Mouse (Mus musculus): ENCODE measurements around the gene Tlcd1. TPM values are rescaled to one million over a fixed set of nuclear protein-coding genes. Genes with fewer than 3 reads are reported as not detected.

Tlcd1 gene
- polyA plus RNA-seq, 1 experiment from 2014 or later: 52.5 TPM

DNA sequence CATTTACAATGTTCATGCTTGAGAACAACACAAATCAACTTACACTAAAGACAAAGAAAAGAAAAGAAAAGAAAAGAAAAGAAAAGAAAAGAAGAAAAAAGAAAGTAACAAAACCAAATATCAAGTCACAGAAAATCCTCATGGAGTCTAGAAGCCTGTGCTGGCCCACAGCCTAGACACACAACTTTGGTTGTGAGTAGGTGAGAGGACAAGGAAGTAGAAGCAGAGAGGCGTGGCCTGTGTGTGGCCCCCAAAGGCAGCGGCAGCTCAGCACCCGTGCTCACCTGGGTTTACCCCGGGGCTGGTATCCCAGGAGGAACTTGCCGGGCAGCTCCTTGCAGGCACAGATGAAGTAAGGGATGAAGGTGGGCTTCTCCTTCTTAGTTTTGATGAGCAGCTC lies 35.0 kb downstream of the Tlcd1 start:
- Histone ChIP-seq H3K9me3 (ENCODE audit: control insufficient read depth, low read length) (no peaks in the 10 kb centered on the region), H3K27ac (ENCODE audit: low read depth, low read length) (no peak overlapping the region), H3K4me1 (replicated peaks; ENCODE audit: control insufficient read depth, insufficient read depth, low read length) (no peaks in the 10 kb centered on the region), H3K36me3 (ENCODE audit: control insufficient read depth, insufficient read depth, low read length) (peaks cover 74% of the 10 kb centered on the region), H3K27me3 (replicated peaks; ENCODE audit: control insufficient read depth, insufficient read depth, low read length) (no peaks in the 10 kb centered on the region), H3K9ac (ENCODE audit: low read depth, low read length) (no peak overlapping the region), H3K4me3 (ENCODE audit: low read depth, low read length) (no peak overlapping the region), H3K4me2 (no peak overlapping the region)
- 89% methylated on average over 5 of the region's 5 CpGs for WGBS
- ATAC-seq (replicated peaks; ENCODE audit: low FRiP score) (no peak), DNase-seq (ENCODE audit: low spot score) (no peak)

DNA sequence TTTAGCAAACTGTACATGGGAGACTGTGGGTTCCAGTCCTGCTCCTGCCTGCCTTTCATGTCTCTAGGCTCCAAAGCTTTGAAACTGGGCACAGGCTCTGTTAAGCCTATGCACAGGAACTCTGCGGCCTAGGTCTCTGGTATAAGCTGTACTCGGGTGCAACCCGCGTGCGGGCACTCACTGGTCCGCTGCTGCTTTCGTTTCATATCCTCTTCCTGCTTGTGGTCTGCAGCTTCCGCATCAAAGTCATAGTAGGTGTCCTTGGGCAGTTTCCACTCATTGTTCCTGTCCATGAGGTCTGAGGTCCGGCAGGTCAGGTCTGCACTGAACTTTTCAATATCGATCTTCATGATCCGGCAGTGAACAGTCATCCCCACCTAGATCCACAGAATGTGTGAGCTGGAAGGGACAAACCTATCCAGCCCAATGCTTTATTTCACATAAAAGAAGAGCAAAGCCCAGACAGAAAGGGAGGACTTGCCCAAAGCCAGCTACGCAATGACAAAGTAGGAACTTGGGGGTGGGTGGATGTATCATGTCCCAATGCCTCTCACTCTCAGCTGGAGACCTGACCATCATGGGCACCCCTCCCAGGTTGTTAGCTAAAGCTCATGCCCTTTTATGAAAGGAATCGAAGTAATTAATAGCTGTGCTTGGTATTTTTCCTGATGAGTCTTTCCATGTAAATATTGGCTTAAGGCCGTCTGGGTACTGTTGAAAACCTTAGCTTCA lies 36.7 kb downstream of the Tlcd1 start:
- ATAC-seq (replicated peaks; ENCODE audit: low FRiP score) (no peak), DNase-seq (ENCODE audit: low spot score) (no peak)
- Histone ChIP-seq H3K36me3 (ENCODE audit: control insufficient read depth, insufficient read depth, low read length) (peaks cover 73% of the 10 kb centered on the region), H3K27me3 (replicated peaks; ENCODE audit: control insufficient read depth, insufficient read depth, low read length) (no peaks in the 10 kb centered on the region), H3K4me2 (no peak overlapping the region), H3K4me1 (replicated peaks; ENCODE audit: control insufficient read depth, insufficient read depth, low read length) (no peaks in the 10 kb centered on the region), H3K4me3 (ENCODE audit: low read depth, low read length) (no peak overlapping the region), H3K9me3 (ENCODE audit: control insufficient read depth, low read length) (no peaks in the 10 kb centered on the region), H3K9ac (ENCODE audit: low read depth, low read length) (no peak overlapping the region), H3K27ac (ENCODE audit: low read depth, low read length) (no peak overlapping the region)
- WGBS: 82% methylated on average over 14 of the region's 14 CpGs

DNA sequence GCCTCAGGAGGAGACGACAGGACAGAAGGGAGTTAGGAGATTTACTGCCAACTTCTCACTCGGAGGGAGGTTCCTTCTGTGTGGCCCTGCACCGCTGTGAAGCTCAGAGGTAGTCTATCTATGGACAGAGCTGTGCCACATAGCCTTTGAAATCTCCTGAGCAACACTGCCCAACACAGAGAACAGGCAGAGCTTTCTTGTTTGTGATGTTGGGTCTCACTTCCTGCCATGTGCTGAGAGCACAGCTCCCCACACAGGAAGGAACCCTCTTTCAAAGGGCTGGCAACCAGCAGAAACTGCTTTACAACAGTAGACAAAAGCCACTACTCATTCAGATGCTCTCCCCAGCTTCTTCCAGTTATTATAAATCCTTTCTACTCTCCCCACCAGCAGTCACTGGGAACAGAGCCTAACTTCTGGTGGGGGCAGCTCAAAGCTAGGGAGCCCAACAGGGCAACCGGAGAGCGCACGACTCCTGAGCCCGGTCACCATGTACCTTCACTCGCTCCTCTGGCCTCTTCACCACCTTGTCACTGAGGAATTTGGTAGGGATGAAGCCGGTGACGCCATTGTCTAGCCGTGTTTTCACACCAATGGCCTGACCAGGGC lies 39.3 kb downstream of the Tlcd1 start:
- WGBS: 93% methylated on average over 11 of the region's 11 CpGs

DNA sequence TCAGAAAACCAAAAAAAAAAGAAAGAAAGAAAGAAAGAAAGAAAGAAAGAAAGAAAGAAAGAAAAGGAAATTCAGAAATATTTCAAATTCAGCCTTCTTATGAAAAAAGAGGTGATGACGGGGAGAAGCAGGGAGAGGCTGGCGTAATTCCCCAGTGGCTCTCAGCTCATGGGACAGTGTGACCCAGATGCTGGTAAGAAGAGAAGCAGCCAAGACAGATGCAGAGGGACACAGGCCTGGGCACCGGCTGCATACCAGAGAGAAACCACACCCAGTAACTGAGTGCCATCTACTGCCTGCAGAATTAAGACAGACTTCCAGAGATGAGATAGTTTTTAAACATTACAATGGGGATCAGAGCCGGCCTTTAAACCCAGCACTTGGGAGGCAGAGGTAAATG lies 47.1 kb downstream of the Tlcd1 start:
- Histone ChIP-seq H3K9me3 (ENCODE audit: control insufficient read depth, low read length) (no peaks in the 10 kb centered on the region), H3K9ac (ENCODE audit: low read depth, low read length) (no peak overlapping the region), H3K4me1 (replicated peaks; ENCODE audit: control insufficient read depth, insufficient read depth, low read length) (no peaks in the 10 kb centered on the region), H3K27me3 (replicated peaks; ENCODE audit: control insufficient read depth, insufficient read depth, low read length) (no peaks in the 10 kb centered on the region), H3K4me3 (ENCODE audit: low read depth, low read length) (no peak overlapping the region), H3K36me3 (ENCODE audit: control insufficient read depth, insufficient read depth, low read length) (peaks cover 73% of the 10 kb centered on the region), H3K4me2 (no peak overlapping the region), H3K27ac (ENCODE audit: low read depth, low read length) (no peak overlapping the region)
- 89% methylated on average over 4 of the region's 4 CpGs for WGBS
- DNase-seq (ENCODE audit: low spot score) (no peak), ATAC-seq (replicated peaks; ENCODE audit: low FRiP score) (no peak)

More for the DNA sequence above, 39.3 kb downstream of the Tlcd1 start:
- peaks cover 70% of the 10 kb centered on the region for H3K36me3 ChIP-seq (ENCODE audit: control insufficient read depth, insufficient read depth, low read length)
- DNase-seq (ENCODE audit: low spot score) (no peak), ATAC-seq (replicated peaks; ENCODE audit: low FRiP score) (no peak)
- no peak overlapping the region for H3K4me2 ChIP-seq
- no peak overlapping the region for H3K4me3 ChIP-seq (ENCODE audit: low read depth, low read length)
- no peak overlapping the region for H3K27ac ChIP-seq (ENCODE audit: low read depth, low read length)
- no peaks in the 10 kb centered on the region for H3K27me3 ChIP-seq (replicated peaks; ENCODE audit: control insufficient read depth, insufficient read depth, low read length)
- H3K9ac ChIP-seq (ENCODE audit: low read depth, low read length): no peak overlapping the region
- no peaks in the 10 kb centered on the region for H3K4me1 ChIP-seq (replicated peaks; ENCODE audit: control insufficient read depth, insufficient read depth, low read length)
- no peaks in the 10 kb centered on the region for H3K9me3 ChIP-seq (ENCODE audit: control insufficient read depth, low read length)

Small RNA genes within 50 kb of the gene (microRNA-seq; reads per million reads assigned to microRNA genes)
- gene Mir7653 (ENCODE audit: borderline number of aligned reads): 2.1 reads per million

Other genes starting within 250 kb of the Tlcd1 start
- 0.36 TPM in 1 of 2 replicates, not detected in the other for gene Sez6, start 245.9 kb upstream of the Tlcd1 start, polyA plus RNA-seq (2014; fragmentation: Nextera tagmentation; extraction: Ambion mirVana)
- 17.0 and 18.6 TPM in 2 replicates for gene Phf12, start 194.0 kb upstream of the Tlcd1 start, polyA plus RNA-seq (2014; fragmentation: Nextera tagmentation; extraction: Ambion mirVana)
- gene Dhrs13, start 144.4 kb upstream of the Tlcd1 start, polyA plus RNA-seq (2014; fragmentation: Nextera tagmentation; extraction: Ambion mirVana): 23.8 and 24.9 TPM in 2 replicates
- 44.8 TPM in 2 replicates for gene Flot2, start 138.8 kb upstream of the Tlcd1 start, polyA plus RNA-seq (2014; fragmentation: Nextera tagmentation; extraction: Ambion mirVana)
- gene Eral1, start 96.3 kb upstream of the Tlcd1 start, polyA plus RNA-seq (2014; fragmentation: Nextera tagmentation; extraction: Ambion mirVana): 39.0 and 40.8 TPM in 2 replicates
- gene Fam222b, start 82.1 kb upstream of the Tlcd1 start, polyA plus RNA-seq (2014; fragmentation: Nextera tagmentation; extraction: Ambion mirVana): 13.9 and 17.3 TPM in 2 replicates
- 53.8 and 57.6 TPM in 2 replicates for gene Traf4, start 11.1 kb upstream of the Tlcd1 start, polyA plus RNA-seq (2014; fragmentation: Nextera tagmentation; extraction: Ambion mirVana)
- 13.1 and 14.3 TPM in 2 replicates for gene Nek8, start within 50 bp of the Tlcd1 start, polyA plus RNA-seq (2014; fragmentation: Nextera tagmentation; extraction: Ambion mirVana)
- gene Rpl23a, start 6.9 kb downstream of the Tlcd1 start, polyA plus RNA-seq (2014; fragmentation: Nextera tagmentation; extraction: Ambion mirVana): 1,588 and 1,766 TPM in 2 replicates
- 42.6 and 45.3 TPM in 2 replicates for gene Rab34, start 11.7 kb downstream of the Tlcd1 start, polyA plus RNA-seq (2014; fragmentation: Nextera tagmentation; extraction: Ambion mirVana)
- gene Proca1, start 16.7 kb downstream of the Tlcd1 start, polyA plus RNA-seq (2014; fragmentation: Nextera tagmentation; extraction: Ambion mirVana): 1.6 and 2.5 TPM in 2 replicates
- gene Sdf2, start 69.0 kb downstream of the Tlcd1 start, polyA plus RNA-seq (2014; fragmentation: Nextera tagmentation; extraction: Ambion mirVana): 47.4 and 48.7 TPM in 2 replicates
- 30.9 and 32.9 TPM in 2 replicates for gene Supt6, start 69.3 kb downstream of the Tlcd1 start, polyA plus RNA-seq (2014; fragmentation: Nextera tagmentation; extraction: Ambion mirVana)
- gene 2610507B11Rik, start 85.0 kb downstream of the Tlcd1 start, polyA plus RNA-seq (2014; fragmentation: Nextera tagmentation; extraction: Ambion mirVana): 59.5 and 62.2 TPM in 2 replicates
- 0.18 and 0.36 TPM in 2 replicates for gene BC030499, start 114.1 kb downstream of the Tlcd1 start, polyA plus RNA-seq (2014; fragmentation: Nextera tagmentation; extraction: Ambion mirVana)
- 48.3 and 50.3 TPM in 2 replicates for gene Spag5, start 124.8 kb downstream of the Tlcd1 start, polyA plus RNA-seq (2014; fragmentation: Nextera tagmentation; extraction: Ambion mirVana)
- gene Aldoc, start 146.3 kb downstream of the Tlcd1 start, polyA plus RNA-seq (2014; fragmentation: Nextera tagmentation; extraction: Ambion mirVana): 8.8 and 9.9 TPM in 2 replicates
- gene Pigs, start 151.7 kb downstream of the Tlcd1 start, polyA plus RNA-seq (2014; fragmentation: Nextera tagmentation; extraction: Ambion mirVana): 63.6 and 68.2 TPM in 2 replicates
- 68.9 and 72.7 TPM in 2 replicates for gene Unc119, start 166.8 kb downstream of the Tlcd1 start, polyA plus RNA-seq (2014; fragmentation: Nextera tagmentation; extraction: Ambion mirVana)
- not detected in 2 replicates for gene Foxn1, start 209.8 kb downstream of the Tlcd1 start, polyA plus RNA-seq (2014; fragmentation: Nextera tagmentation; extraction: Ambion mirVana)
- gene Slc13a2, start 245.5 kb downstream of the Tlcd1 start, polyA plus RNA-seq (2014; fragmentation: Nextera tagmentation; extraction: Ambion mirVana): not detected in 2 replicates